Mouse (Mus musculus) CH12.LX (cell line): ENCODE data around the gene Dusp13.

Experiments used
- CTCF ChIP-seq, 2 experiments: IDR thresholded peaks in 1 of 2; conservative IDR thresholded peaks in 1 of 2; 2 replicates each; pipeline ENCODE4 v1.5.1; 2011 to 2012; ENCODE audit warnings: low read depth in 2 of 2, low read length in 2 of 2, improper control_type of control experiment in 1 of 2, inconsistent platforms in 1 of 2, mild to moderate bottlenecking in 1 of 2, moderate library complexity in 1 of 2
- ELF1 ChIP-seq: IDR thresholded peaks from 2 replicates; pipeline ENCODE4 v1.6.1; 2014; ENCODE audit warnings: low read depth, mild to moderate bottlenecking, inconsistent platforms, low read length, improper control_type of control experiment
- EP300 ChIP-seq: IDR thresholded peaks from 2 replicates; pipeline ENCODE4 v1.6.1; 2011; ENCODE audit warnings: low read length, improper control_type of control experiment
- GABPA ChIP-seq: IDR thresholded peaks from 2 replicates; pipeline ENCODE4 v1.6.1; 2012; ENCODE audit warnings: low read depth, low read length, improper control_type of control experiment, inconsistent platforms; ENCODE audit not compliant: insufficient replicate concordance
- JUN ChIP-seq: IDR thresholded peaks from 2 replicates; pipeline ENCODE4 v1.6.1; 2011; ENCODE audit warnings: low read depth, mild to moderate bottlenecking, low read length, improper control_type of control experiment, moderate library complexity; ENCODE audit not compliant: insufficient read depth
- JUND ChIP-seq: conservative IDR thresholded peaks from 2 replicates; pipeline ENCODE4 v1.6.1; 2011; ENCODE audit warnings: low read depth, low read length, improper control_type of control experiment
- POLR2A ChIP-seq: IDR thresholded peaks from 2 replicates; pipeline ENCODE4 v1.6.1; 2011; ENCODE audit warnings: low read depth, mild to moderate bottlenecking, improper control_type of control experiment, low read length
- USF1 ChIP-seq: IDR thresholded peaks from 2 replicates; pipeline ENCODE4 v1.6.1; 2014; ENCODE audit warnings: low read depth, mild to moderate bottlenecking, inconsistent platforms, low read length, improper control_type of control experiment

DNA sequence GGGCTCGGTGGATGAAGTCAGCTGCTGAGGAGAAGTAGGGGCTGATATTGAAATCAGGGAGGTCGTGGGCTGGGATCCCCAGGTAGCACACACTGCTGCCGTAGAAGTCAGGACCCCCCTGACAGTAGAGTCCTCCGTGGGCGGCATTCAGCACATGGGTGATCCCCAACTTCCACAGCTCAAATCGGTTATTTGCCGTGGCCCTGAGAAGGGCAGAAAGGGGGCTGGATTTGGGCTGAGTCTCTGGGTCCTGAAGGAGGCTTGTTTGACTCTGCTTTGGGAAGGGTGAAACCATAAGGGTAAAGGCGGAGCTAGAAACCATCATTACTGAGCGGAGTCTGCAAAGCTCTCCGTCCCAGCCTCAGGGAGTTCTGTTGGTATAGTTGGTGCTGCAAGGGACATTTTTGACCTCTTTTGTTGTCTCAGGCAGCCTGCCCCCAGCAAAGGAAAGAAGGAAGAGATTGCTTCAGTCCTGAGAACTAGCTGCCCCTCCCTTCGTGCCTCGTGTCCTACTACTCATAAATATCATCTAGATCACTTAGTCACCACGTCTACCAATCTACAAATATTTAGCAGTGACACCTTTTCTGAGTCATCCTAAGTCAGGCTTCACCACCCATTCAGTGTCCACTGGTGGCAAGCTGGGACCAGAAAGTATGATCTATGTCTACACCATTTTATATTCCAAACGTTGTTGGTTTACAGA is 3.4 kb downstream of the Dusp13 start:
- no peak for TF ChIP-seq POLR2A
- no peak for TF ChIP-seq ELF1
- TF ChIP-seq EP300, result no peak
- TF ChIP-seq CTCF (conservative IDR thresholded peaks at IDR 0.05 in 1 of 2, IDR thresholded peaks at IDR 0.05 in 1 of 2; ENCODE audit: low read depth in 2 of 2, low read length in 2 of 2), result no peak
- no peak for TF ChIP-seq GABPA
- no peak for TF ChIP-seq JUND
- TF ChIP-seq JUN, result no peak
- TF ChIP-seq USF1, result no peak
